Mouse (Mus musculus) myocyte (in vitro differentiated cells): Measurements from ENCODE around the gene Pcdh11x.

Experiments
- CEBPB ChIP-seq: IDR thresholded peaks from 2 replicates; pipeline ENCODE4 v1.6.1; 2011; ENCODE audit warnings: mild to moderate bottlenecking, moderate library complexity; ENCODE audit not compliant: poor library complexity, insufficient read depth, severe bottlenecking
- E2F4 ChIP-seq: IDR thresholded peaks from one replicate; pipeline ENCODE4 v1.6.1; 2011; ENCODE audit warnings: mild to moderate bottlenecking, control low read depth, moderate library complexity; ENCODE audit not compliant: insufficient read depth
- MAX ChIP-seq: IDR thresholded peaks from one replicate; pipeline ENCODE4 v1.6.1; 2011; ENCODE audit warnings: low read depth, mild to moderate bottlenecking, control low read depth
- MYOD1 ChIP-seq, 3 experiments: IDR thresholded peaks; one replicate each; pipeline ENCODE4 v1.6.1; 2011; ENCODE audit warnings: control low read depth in 2 of 3, low read depth in 2 of 3, mild to moderate bottlenecking in 2 of 3, moderate library complexity in 1 of 3; ENCODE audit not compliant: insufficient read length in 2 of 3, control insufficient read depth in 1 of 3
- MYOG ChIP-seq, 3 experiments: IDR thresholded peaks; one replicate each; pipeline ENCODE4 v1.6.1; 2011; ENCODE audit warnings: control low read depth in 2 of 3, low read depth in 2 of 3, mild to moderate bottlenecking in 2 of 3; ENCODE audit not compliant: insufficient read length in 2 of 3, control insufficient read depth in 1 of 3, insufficient read depth in 1 of 3
- POLR2A ChIP-seq: IDR thresholded peaks from one replicate; pipeline ENCODE4 v1.6.1; 2011; ENCODE audit warnings: low read depth, mild to moderate bottlenecking, control low read depth, moderate library complexity; ENCODE audit not compliant: insufficient read length
- POLR2AphosphoS2 ChIP-seq: IDR thresholded peaks from one replicate; pipeline ENCODE4 v1.6.1; 2011; ENCODE audit warnings: low read depth, control low read depth; ENCODE audit not compliant: insufficient read length
- SRF ChIP-seq: IDR thresholded peaks from one replicate; pipeline ENCODE4 v1.6.1; 2011; ENCODE audit warnings: low read depth; ENCODE audit not compliant: control insufficient read depth, insufficient read length
- TCF12 ChIP-seq: IDR thresholded peaks from one replicate; pipeline ENCODE4 v1.6.1; 2011; ENCODE audit warnings: mild to moderate bottlenecking, control low read depth; ENCODE audit not compliant: poor library complexity, insufficient read depth, severe bottlenecking
- TCF3 ChIP-seq: IDR thresholded peaks from one replicate; pipeline ENCODE4 v1.6.1; 2011; ENCODE audit warnings: low read depth, control low read depth; ENCODE audit not compliant: insufficient read length
- USF1 ChIP-seq: IDR thresholded peaks from one replicate; pipeline ENCODE4 v1.6.1; 2011; ENCODE audit warnings: low read depth, mild to moderate bottlenecking, control low read depth, moderate library complexity

DNA sequence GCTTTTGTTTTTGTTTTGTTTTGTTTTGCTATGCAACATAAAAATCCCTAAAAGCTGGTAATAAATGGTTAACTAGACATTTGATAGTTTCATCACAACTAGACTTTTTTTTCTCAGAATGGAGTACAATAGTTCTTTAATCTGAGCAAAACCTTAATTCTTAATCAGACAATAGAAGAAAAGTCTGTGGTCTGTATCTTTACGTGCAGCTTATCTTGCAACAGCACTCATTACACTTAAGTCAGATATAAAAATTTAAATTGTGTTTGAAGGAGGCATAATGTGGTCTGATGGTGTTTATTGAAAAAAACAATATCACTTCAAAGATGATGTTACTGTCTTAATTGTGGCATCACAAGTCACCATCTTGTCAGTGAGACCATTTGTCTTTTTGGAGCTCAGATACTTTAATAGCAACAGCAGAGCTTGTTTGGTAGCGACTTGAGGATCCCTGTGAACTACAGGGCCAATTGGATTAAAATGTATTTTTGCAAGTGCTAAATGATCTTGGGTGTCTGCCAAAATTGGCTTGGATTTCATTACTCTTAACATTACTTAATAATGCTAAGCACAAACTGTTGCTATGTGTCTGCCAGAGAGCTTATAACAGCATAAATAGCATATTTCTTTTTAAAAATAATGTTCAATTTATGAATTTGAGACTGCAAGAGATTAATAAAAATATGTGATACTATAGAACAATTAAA lies 11.6 kb downstream of the Pcdh11x start:
- no peak for TF ChIP-seq USF1
- TF ChIP-seq CEBPB, result no peak
- no peak for TF ChIP-seq MYOG (IDR thresholded peaks at IDR 0.05; ENCODE audit: control insufficient read depth in 1 of 3, insufficient read depth in 1 of 3, insufficient read length in 2 of 3, low read depth in 2 of 3)
- no peak for TF ChIP-seq POLR2A
- TF ChIP-seq MAX, result no peak
- TF ChIP-seq MYOD1 (IDR thresholded peaks at IDR 0.05; ENCODE audit: control insufficient read depth in 1 of 3, insufficient read length in 2 of 3, low read depth in 2 of 3), result no peak
- no peak for TF ChIP-seq SRF
- TF ChIP-seq TCF12, result no peak
- TF ChIP-seq POLR2AphosphoS2, result no peak
- TF ChIP-seq E2F4, result no peak
- TF ChIP-seq TCF3, result no peak
